8 mouse cellular contexts compared by ENCODE assay signal in genomic region chr8:106022483-106022882, GRCm38 (mm10). TPM values are rescaled to one million over a fixed set of nuclear protein-coding genes. Genes with fewer than 3 reads are reported as not detected.
DNase-seq lines count a peak whose midpoint lies in the region; ATAC-seq and TF ChIP-seq lines count a peak whose summit lies in the region.
"Had no signal": no experiment of that assay in that cellular context is flagged by ENCODE, and none has a peak within 500 bp of the region (broad histone marks: within the 10 kb centered on the region; RNA-seq: fewer than 3 reads in every experiment).

No protein-coding gene starts in this region.

- H3K9me3 ChIP-seq in forebrain, postnatal 0 days (ENCODE audit: low read length), result no peaks in the 10 kb centered on the region
- H3K9me3 ChIP-seq in hindbrain, embryonic 16.5 days (ENCODE audit: control insufficient read depth, low read length), result no peaks in the 10 kb centered on the region
- H3K9me3 ChIP-seq in midbrain, embryonic 11.5 days (ENCODE audit: control insufficient read depth, low read length), result no peaks in the 10 kb centered on the region

- peaks cover 25% of the 10 kb centered on the region for H3K36me3 ChIP-seq in forebrain, postnatal 0 days (ENCODE audit: insufficient read depth)
- no peaks in the 10 kb centered on the region for H3K36me3 ChIP-seq in hindbrain, embryonic 16.5 days (ENCODE audit: control insufficient read depth, insufficient read depth, low read length)
- H3K36me3 ChIP-seq in midbrain, embryonic 11.5 days (ENCODE audit: control insufficient read depth, insufficient read depth, low read length), result no peaks in the 10 kb centered on the region

- DNase-seq in ZHBTc4 (ENCODE audit: low read depth, low spot score), result peak; percentile 81
- DNase-seq in cerebellum, adult 18-20 months, result peak; percentile 74 to 91
- DNase-seq in forebrain, postnatal 0 days, result peak; percentile 89
- peak; percentile 11 to 82 for DNase-seq in left cerebral cortex, adult 9 months (ENCODE audit: low spot score in 2 of 2)
- peak; percentile 91 for DNase-seq in midbrain, embryonic 11.5 days (ENCODE audit: low spot score, missing footprints)
- DNase-seq in spleen, adult 18-20 months, result peak; percentile 52 to 79

- H3K27ac ChIP-seq in forebrain, postnatal 0 days (ENCODE audit: low read depth, low read length), result no peak overlapping the region
- H3K27ac ChIP-seq in hindbrain, embryonic 16.5 days (ENCODE audit: low read depth, low read length), result no peak overlapping the region
- no peak overlapping the region for H3K27ac ChIP-seq in midbrain, embryonic 11.5 days (ENCODE audit: low read depth, low read length)

- no peaks in the 10 kb centered on the region for H3K4me1 ChIP-seq in forebrain, postnatal 0 days (ENCODE audit: insufficient read depth)
- no peaks in the 10 kb centered on the region for H3K4me1 ChIP-seq in hindbrain, embryonic 16.5 days (ENCODE audit: control insufficient read depth, insufficient read depth, low read depth, low read length)
- no peaks in the 10 kb centered on the region for H3K4me1 ChIP-seq in midbrain, embryonic 11.5 days (ENCODE audit: control insufficient read depth, insufficient read depth, low read length)

- H3K9ac ChIP-seq in forebrain, postnatal 0 days, result no peak overlapping the region
- no peak overlapping the region for H3K9ac ChIP-seq in hindbrain, embryonic 16.5 days (ENCODE audit: low read depth, low read length)
- no peak overlapping the region for H3K9ac ChIP-seq in midbrain, embryonic 11.5 days (ENCODE audit: low read length)

- peak; percentile 95 for TF ChIP-seq CTCF in forebrain, postnatal 0 days (IDR thresholded peaks at IDR 0.05; ENCODE audit: low read depth)

- peak; percentile 71 for ATAC-seq in forebrain, postnatal 0 days
- ATAC-seq in hindbrain, embryonic 16.5 days, result peak; percentile 76
- ATAC-seq in midbrain, embryonic 11.5 days (ENCODE audit: low FRiP score), result no peak

- H3K4me3 ChIP-seq in forebrain, postnatal 0 days (ENCODE audit: low read depth, low read length), result no peak overlapping the region
- no peak overlapping the region for H3K4me3 ChIP-seq in hindbrain, embryonic 16.5 days (ENCODE audit: low read length)
- H3K4me3 ChIP-seq in midbrain, embryonic 11.5 days (ENCODE audit: low read depth, low read length), result no peak overlapping the region

- H3K27me3 ChIP-seq in forebrain, postnatal 0 days (ENCODE audit: insufficient read depth, low read length), result no peaks in the 10 kb centered on the region
- no peaks in the 10 kb centered on the region for H3K27me3 ChIP-seq in hindbrain, embryonic 16.5 days (replicated peaks; ENCODE audit: control insufficient read depth, insufficient read depth, low read length)
- H3K27me3 ChIP-seq in midbrain, embryonic 11.5 days (ENCODE audit: control insufficient read depth, insufficient read depth, low read length), result no peaks in the 10 kb centered on the region

- H3K4me2 ChIP-seq in forebrain, postnatal 0 days (ENCODE audit: low read depth), result no peak overlapping the region
- no peak overlapping the region for H3K4me2 ChIP-seq in hindbrain, embryonic 16.5 days (ENCODE audit: low read length)
- no peak overlapping the region for H3K4me2 ChIP-seq in midbrain, embryonic 11.5 days

RNA-seq across cellular contexts. Expression of gene Ddx28, which starts 10.8 kb away (rescaled TPM):
- total RNA-seq in forebrain, postnatal 0 days (2014; rRNA removed), result 31.5 and 33.8 TPM in 2 replicates
- 23.7 and 25.3 TPM in 2 replicates for polyA plus RNA-seq in forebrain, postnatal 0 days (2015; fragmentation: Nextera tagmentation; extraction: Ambion mirVana)
- polyA plus RNA-seq in hindbrain, embryonic 16.5 days (2015; fragmentation: Nextera tagmentation; extraction: Ambion mirVana), result 20.3 and 22.1 TPM in 2 replicates
- 21.8 and 23.4 TPM in 2 replicates for polyA plus RNA-seq in midbrain, embryonic 11.5 days (2014; fragmentation: Nextera tagmentation; extraction: Ambion mirVana)

RNA-seq across cellular contexts. Expression of gene Dpep2nb, which starts 16.7 kb away (rescaled TPM):
- not detected in 2 replicates for total RNA-seq in forebrain, postnatal 0 days (2014; rRNA removed)
- not detected in 2 replicates for polyA plus RNA-seq in forebrain, postnatal 0 days (2015; fragmentation: Nextera tagmentation; extraction: Ambion mirVana)
- not detected in 2 replicates for polyA plus RNA-seq in hindbrain, embryonic 16.5 days (2015; fragmentation: Nextera tagmentation; extraction: Ambion mirVana)
- 0.28 TPM in 1 of 2 replicates, not detected in the other for polyA plus RNA-seq in midbrain, embryonic 11.5 days (2014; fragmentation: Nextera tagmentation; extraction: Ambion mirVana)

RNA-seq across cellular contexts. Expression of gene Dus2, which starts 31.3 kb away (rescaled TPM):
- 14.3 and 17.8 TPM in 2 replicates for total RNA-seq in forebrain, postnatal 0 days (2014; rRNA removed)
- 15.2 and 21.7 TPM in 2 replicates for polyA plus RNA-seq in forebrain, postnatal 0 days (2015; fragmentation: Nextera tagmentation; extraction: Ambion mirVana)
- polyA plus RNA-seq in hindbrain, embryonic 16.5 days (2015; fragmentation: Nextera tagmentation; extraction: Ambion mirVana), result 30.3 and 31.8 TPM in 2 replicates
- 14.4 and 16.4 TPM in 2 replicates for polyA plus RNA-seq in midbrain, embryonic 11.5 days (2014; fragmentation: Nextera tagmentation; extraction: Ambion mirVana)

RNA-seq across cellular contexts. Expression of gene Nfatc3, which starts 36.2 kb away (rescaled TPM):
- total RNA-seq in forebrain, postnatal 0 days (2014; rRNA removed), result 11.4 and 16.0 TPM in 2 replicates
- 0.93 and 1.9 TPM in 2 replicates for polyA plus RNA-seq in forebrain, postnatal 0 days (2015; fragmentation: Nextera tagmentation; extraction: Ambion mirVana)
- polyA plus RNA-seq in hindbrain, embryonic 16.5 days (2015; fragmentation: Nextera tagmentation; extraction: Ambion mirVana), result 2.1 and 2.6 TPM in 2 replicates
- polyA plus RNA-seq in midbrain, embryonic 11.5 days (2014; fragmentation: Nextera tagmentation; extraction: Ambion mirVana), result 3.9 and 4.0 TPM in 2 replicates

RNA-seq across cellular contexts. Expression of gene Dpep3, which starts 43.3 kb away (rescaled TPM):
- not detected in 2 replicates for total RNA-seq in forebrain, postnatal 0 days (2014; rRNA removed)
- polyA plus RNA-seq in forebrain, postnatal 0 days (2015; fragmentation: Nextera tagmentation; extraction: Ambion mirVana), result not detected in 2 replicates
- not detected in 2 replicates for polyA plus RNA-seq in hindbrain, embryonic 16.5 days (2015; fragmentation: Nextera tagmentation; extraction: Ambion mirVana)
- polyA plus RNA-seq in midbrain, embryonic 11.5 days (2014; fragmentation: Nextera tagmentation; extraction: Ambion mirVana), result not detected in 2 replicates
- polyA plus RNA-seq: neural tube, embryonic 14.5 days had no signal
